Mouse (Mus musculus) midbrain, embryonic 14.5 days (tissue): ENCODE measurements around the gene B3gnt9. TPM values are rescaled to one million over a fixed set of nuclear protein-coding genes. Genes with fewer than 3 reads are reported as not detected.

Experiments used
- ATAC-seq: fragments of 200-750 bp; cut with Nextera tagmentation; 2 replicates; pipeline ENCODE4 v1.8.0; 2017; ENCODE audit warnings: moderate number of reproducible peaks, moderate library complexity; ENCODE audit not compliant: low FRiP score, low TSS enrichment
- DNase-seq: peaks from one replicate; pipeline ENCODE4 v3.0.0-alpha.2; 2015
- H3K27ac ChIP-seq: fragments of 300-500 bp; sonication (generic); replicated peaks from 2 replicates; pipeline ENCODE4 v1.5.1; 2014; ENCODE audit warnings: mild to moderate bottlenecking, low read depth, low read length, moderate library complexity
- H3K27me3 ChIP-seq: fragments of 300-500 bp; sonication (generic); 2 replicates; pipeline ENCODE4 v1.6.1; 2014; ENCODE audit warnings: low read length, control low read depth, mixed read lengths; ENCODE audit not compliant: control insufficient read depth, insufficient read depth
- H3K36me3 ChIP-seq: fragments of 300-500 bp; sonication (generic); 2 replicates; pipeline ENCODE4 v1.6.1; 2014; ENCODE audit warnings: low read length, control low read depth; ENCODE audit not compliant: control insufficient read depth, insufficient read depth
- H3K4me1 ChIP-seq: fragments of 300-500 bp; sonication (generic); 2 replicates; pipeline ENCODE4 v1.6.1; 2014; ENCODE audit warnings: mild to moderate bottlenecking, antibody characterized with exemption, low read length, control low read depth; ENCODE audit not compliant: control insufficient read depth, insufficient read depth
- H3K4me2 ChIP-seq: fragments of 300-500 bp; sonication (generic); 2 replicates; pipeline ENCODE4 v1.6.1; 2014; ENCODE audit warnings: mild to moderate bottlenecking, low read length, moderate library complexity
- H3K4me3 ChIP-seq: fragments of 300-500 bp; sonication (generic); replicated peaks from 2 replicates; pipeline ENCODE4 v1.5.1; 2014; ENCODE audit warnings: low read depth, low read length
- H3K9ac ChIP-seq: fragments of 300-500 bp; sonication (generic); replicated peaks from 2 replicates; pipeline ENCODE4 v1.6.1; 2014; ENCODE audit warnings: mild to moderate bottlenecking, low read length, moderate library complexity
- H3K9me3 ChIP-seq: fragments of 300-500 bp; sonication (generic); 2 replicates; pipeline ENCODE4 v1.6.1; 2016; ENCODE audit warnings: low read length, control low read depth, mixed read lengths; ENCODE audit not compliant: control insufficient read depth
- WGBS: fragments of 180-500 bp; shearing (Covaris S2); extraction: QIAGEN DNeasy Blood & Tissue Kit; methylation state at CpG from one replicate; pipeline ENCODE4 v1.1.7; 2014; 5-methylcytosine and 5-hydroxymethylcytosine counted together
- polyA plus RNA-seq: library from polyadenylated mRNA; unstranded; fragments of >200 nt; fragmentation: Nextera tagmentation; extraction: Ambion mirVana; gene quantifications from 2 replicates; pipeline ENCODE4 v1.2.1, GENCODE M21; 2014

The B3gnt9 gene
- polyA plus RNA-seq, 1 experiment from 2014 or later, result 5.6 TPM

DNA sequence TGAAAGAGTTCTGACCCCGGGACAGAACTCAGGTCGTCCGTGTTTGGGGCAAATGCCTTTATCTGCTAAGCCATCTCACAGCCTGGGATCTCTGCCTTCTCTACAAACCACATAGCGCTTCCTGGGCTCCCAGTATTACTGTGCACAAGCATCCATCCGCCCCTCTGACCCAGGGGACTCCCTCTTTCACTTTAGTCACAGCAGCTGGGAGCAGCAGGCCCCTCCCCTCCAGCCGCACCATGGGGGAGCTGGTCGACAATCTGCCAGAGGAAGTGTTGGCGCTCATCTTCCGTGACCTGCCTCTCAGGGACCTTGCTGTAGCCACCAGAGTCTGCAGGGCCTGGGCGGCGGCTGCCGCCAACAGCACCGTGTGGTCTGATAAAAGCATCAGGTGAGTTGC lies 11.8 kb upstream of the B3gnt9 start:
- ATAC-seq (no peak), DNase-seq (no peak)
- peaks cover 97% of the 10 kb centered on the region for H3K27me3 ChIP-seq
- H3K27ac ChIP-seq, result no peak overlapping the region
- no peak overlapping the region for H3K4me2 ChIP-seq
- no peaks in the 10 kb centered on the region for H3K9me3 ChIP-seq
- no peak overlapping the region for H3K9ac ChIP-seq
- no peaks in the 10 kb centered on the region for H3K36me3 ChIP-seq
- no peak overlapping the region for H3K4me3 ChIP-seq
- WGBS, result 5% methylated on average over 13 of the region's 13 CpGs
- H3K4me1 ChIP-seq, result peaks cover 14% of the 10 kb centered on the region

DNA sequence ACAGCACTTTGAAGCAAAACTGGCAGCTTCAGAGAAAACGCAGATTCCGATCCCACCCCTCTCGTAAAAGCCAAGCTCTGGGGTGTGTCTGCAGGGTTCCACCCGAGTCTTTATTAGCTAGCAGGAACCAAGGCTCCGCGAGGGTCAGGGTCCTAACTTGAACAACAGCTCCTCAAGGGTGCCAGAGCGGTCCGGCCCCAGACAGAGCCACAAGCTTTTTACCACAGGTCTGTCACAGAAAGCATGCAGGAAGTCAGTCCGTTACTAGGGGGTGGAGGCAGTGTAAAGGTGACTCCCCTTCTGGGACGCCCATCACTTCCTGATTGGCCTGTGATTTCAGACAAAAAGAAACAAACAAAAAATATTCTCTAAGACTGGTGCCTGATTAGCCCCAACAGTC lies 10.2 kb upstream of the B3gnt9 start:
- H3K4me1 ChIP-seq, result peaks cover 14% of the 10 kb centered on the region
- H3K36me3 ChIP-seq, result no peaks in the 10 kb centered on the region
- H3K9ac ChIP-seq, result no peak overlapping the region
- H3K9me3 ChIP-seq, result no peaks in the 10 kb centered on the region
- WGBS, result 18% methylated on average over 10 of the region's 10 CpGs
- peak overlapping the region; percentile 52; the same call in 1 of the 2 replicates for H3K4me3 ChIP-seq
- peaks cover 97% of the 10 kb centered on the region for H3K27me3 ChIP-seq
- no peak overlapping the region for H3K27ac ChIP-seq
- no peak for ATAC-seq
- peak overlapping the region; percentile 84; the same call in 1 of the 2 replicates for H3K4me2 ChIP-seq
- DNase-seq, result no peak

DNA sequence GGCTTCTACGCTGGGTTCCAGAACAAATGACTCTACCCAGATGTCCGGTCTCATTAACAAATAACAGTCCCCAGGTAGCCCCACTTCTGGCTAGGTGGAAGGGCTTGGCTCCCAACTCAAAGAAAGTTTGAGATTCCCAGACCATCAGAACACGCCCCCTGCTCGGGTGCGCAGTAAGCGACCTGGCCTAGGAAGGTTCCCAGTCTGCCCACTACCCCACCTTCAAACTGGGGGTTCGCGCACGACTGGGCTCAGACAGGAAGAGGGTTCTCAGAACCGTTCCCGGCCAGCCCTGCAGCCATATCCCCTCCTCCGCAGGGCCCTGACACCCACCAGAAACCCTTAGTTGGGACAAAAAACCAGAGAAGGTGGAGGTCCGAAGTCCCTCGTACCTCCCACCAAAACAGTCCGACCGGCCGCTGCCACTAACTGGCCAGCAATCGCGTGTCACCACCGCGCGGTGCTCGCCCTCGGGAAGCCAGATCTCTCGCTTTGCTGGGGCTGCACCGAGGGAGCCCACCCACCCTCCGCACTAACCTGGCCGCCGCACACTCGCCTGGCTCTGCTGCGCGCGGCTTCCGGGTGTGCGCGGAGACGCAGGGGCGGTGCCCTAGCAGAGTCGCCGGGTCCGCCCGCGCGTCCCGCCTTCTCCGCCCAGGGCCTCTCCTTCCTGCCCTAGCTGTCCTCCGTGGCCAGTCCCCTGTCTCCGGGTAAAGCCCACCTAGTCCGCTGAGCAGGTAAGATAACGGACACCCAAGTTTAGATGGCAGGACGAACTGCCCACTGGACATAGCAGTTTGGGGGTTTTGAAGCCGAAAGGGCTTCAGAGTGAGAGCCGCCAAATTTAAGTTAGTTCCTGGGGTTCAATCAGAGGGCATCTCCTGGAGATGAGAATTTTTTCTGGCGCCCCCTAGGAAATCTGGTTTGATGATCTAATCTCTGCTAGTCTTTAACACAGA lies 9.3 kb upstream of the B3gnt9 start, which contains the start of the genes Tradd and Fbxl8:
Gene Tradd, minus strand, starts transcription at position 586 of the 959 bp plus-strand sequence.
Gene Fbxl8, plus strand, starts transcription at position 625 of the 959 bp plus-strand sequence.
- H3K27ac ChIP-seq, result no peak within 1 kb of the TSS
- H3K4me3 ChIP-seq, result peak within 1 kb of the TSS; percentile 52
- no peak for ATAC-seq
- H3K4me1 ChIP-seq, result peaks cover 11% of the 10 kb centered on the region
- H3K36me3 ChIP-seq, result no peaks in the 10 kb centered on the region
- DNase-seq, result peak; percentile 72
- H3K27me3 ChIP-seq, result peaks cover 95% of the 10 kb centered on the region
- peak within 1 kb of the TSS; percentile 55 for H3K9ac ChIP-seq
- no peaks in the 10 kb centered on the region for H3K9me3 ChIP-seq
- peak within 1 kb of the TSS; percentile 84 for H3K4me2 ChIP-seq
- 2% methylated on average over 54 of the region's 54 CpGs for whole genome bisulfite sequencing

DNA sequence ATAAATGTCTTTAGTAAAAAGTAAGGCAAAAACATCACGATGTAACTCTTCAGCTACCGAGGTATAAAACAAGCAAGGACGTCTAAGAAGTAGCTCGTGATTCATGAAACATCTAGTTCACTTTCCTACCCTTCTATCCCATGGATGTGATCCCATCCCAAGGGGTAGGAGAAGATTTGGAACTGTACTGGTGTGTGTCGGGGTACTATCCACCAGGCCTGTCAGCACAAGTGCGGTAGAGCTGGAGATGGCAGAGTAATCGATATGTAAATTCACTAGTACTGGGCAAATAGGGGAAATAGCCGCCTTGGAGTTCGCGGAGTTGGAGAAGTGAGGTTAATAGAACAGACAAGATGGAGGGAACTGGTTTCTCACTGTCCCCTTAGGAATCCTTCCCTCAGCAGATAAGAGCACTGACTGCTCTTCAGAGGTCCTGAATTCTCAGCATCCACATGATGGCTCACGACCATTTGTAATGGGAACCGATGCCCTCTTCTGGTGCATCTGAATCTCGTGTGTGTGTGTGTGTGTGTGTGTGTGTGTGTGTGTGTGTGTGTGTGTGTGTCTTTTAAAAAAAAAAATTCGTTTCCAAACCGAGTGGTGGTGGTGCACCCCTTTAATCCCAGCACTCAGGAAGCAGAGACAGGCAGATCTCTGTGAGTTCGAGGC lies 8.4 kb upstream of the B3gnt9 start:
- Histone ChIP-seq H3K27ac (no peak overlapping the region), H3K27me3 (peaks cover 95% of the 10 kb centered on the region), H3K4me2 (no peak overlapping the region), H3K4me1 (peaks cover 12% of the 10 kb centered on the region), H3K9ac (no peak overlapping the region), H3K4me3 (no peak overlapping the region), H3K36me3 (no peaks in the 10 kb centered on the region), H3K9me3 (no peaks in the 10 kb centered on the region)
- WGBS, result 42% methylated on average over 16 of the region's 16 CpGs
- DNase-seq, result no peak
- ATAC-seq, result no peak

DNA sequence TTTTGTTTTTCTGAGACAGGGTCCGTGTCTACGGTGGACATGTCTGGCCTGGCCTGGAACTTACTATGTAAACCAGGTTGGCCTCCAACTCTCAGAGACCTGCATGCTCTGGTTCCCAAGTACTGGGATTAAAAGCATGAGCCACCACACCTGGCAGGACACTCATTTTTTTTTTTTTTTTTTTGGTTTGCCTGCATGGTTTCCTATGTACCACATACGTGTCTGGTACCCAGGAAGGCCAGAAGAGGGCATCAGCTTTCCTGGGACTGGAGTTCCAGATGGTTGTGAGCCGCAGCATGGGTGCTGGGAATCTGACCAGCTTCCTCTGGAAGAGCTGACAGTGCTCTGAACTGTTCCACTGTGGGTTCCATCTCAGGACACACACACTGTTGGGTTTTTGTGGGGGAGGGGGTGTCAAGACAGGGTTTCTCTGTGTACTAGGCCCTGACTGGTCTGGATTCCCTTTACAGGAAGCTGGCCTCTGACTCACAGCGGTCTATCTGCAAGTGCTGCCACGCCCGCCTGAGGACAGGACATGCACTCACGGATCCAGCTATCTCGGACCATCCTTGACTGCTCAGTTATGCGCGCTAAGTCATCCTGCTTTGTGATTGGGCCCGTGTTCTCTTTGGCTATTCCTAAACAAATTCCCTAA lies 6.5 kb upstream of the B3gnt9 start:
- 87% methylated on average over 12 of the region's 12 CpGs for WGBS
- DNase-seq (no peak), ATAC-seq (no peak)

DNA sequence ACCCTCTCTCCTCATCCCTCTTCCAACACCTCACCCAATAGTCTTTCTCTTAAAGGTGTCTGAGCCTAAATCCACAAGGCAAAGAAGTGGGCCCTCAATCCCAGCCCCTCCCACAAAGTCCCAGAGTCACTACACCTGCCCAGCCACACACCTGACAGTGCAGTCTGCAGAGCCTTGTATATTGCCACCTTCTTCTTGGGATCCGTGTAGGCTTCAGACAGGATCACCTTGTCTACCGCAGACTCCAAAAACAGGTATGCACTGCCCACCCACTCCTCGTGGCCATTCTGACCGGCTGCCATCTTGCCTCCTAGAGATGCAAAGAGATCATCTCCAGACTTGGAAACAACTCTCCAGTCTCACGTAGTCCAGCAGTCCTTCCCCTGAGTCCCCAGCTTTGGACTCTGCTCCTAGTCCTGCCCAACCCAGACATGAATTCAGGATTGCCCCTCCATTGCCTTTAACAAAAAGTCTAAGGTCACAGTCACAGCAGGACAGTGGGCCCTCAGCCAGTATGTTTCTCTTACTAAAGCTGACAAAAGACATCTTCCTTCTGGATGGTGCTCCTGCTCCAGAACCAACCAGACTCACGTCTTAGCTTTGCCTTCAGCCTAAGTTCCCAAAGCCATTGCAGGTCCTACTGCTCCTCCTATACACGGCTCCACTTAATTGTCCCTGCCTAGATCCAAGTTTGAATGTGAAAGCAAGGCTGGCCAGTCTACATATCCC lies 5.6 kb upstream of the B3gnt9 start:
- Histone ChIP-seq H3K9ac (no peak overlapping the region), H3K9me3 (no peaks in the 10 kb centered on the region), H3K4me3 (no peak overlapping the region), H3K36me3 (no peaks in the 10 kb centered on the region), H3K4me1 (peaks cover 8% of the 10 kb centered on the region), H3K27ac (no peak overlapping the region), H3K27me3 (peaks cover 88% of the 10 kb centered on the region), H3K4me2 (no peak overlapping the region)
- WGBS, result 58% methylated on average over 7 of the region's 7 CpGs
- DNase-seq (no peak), ATAC-seq (no peak)

More for the DNA sequence above, 6.5 kb upstream of the B3gnt9 start:
- H3K4me2 ChIP-seq, result no peak overlapping the region
- H3K4me3 ChIP-seq, result no peak overlapping the region
- H3K9ac ChIP-seq, result no peak overlapping the region
- peaks cover 88% of the 10 kb centered on the region for H3K27me3 ChIP-seq
- H3K27ac ChIP-seq, result no peak overlapping the region
- peaks cover 8% of the 10 kb centered on the region for H3K4me1 ChIP-seq
- no peaks in the 10 kb centered on the region for H3K9me3 ChIP-seq
- no peaks in the 10 kb centered on the region for H3K36me3 ChIP-seq

DNA sequence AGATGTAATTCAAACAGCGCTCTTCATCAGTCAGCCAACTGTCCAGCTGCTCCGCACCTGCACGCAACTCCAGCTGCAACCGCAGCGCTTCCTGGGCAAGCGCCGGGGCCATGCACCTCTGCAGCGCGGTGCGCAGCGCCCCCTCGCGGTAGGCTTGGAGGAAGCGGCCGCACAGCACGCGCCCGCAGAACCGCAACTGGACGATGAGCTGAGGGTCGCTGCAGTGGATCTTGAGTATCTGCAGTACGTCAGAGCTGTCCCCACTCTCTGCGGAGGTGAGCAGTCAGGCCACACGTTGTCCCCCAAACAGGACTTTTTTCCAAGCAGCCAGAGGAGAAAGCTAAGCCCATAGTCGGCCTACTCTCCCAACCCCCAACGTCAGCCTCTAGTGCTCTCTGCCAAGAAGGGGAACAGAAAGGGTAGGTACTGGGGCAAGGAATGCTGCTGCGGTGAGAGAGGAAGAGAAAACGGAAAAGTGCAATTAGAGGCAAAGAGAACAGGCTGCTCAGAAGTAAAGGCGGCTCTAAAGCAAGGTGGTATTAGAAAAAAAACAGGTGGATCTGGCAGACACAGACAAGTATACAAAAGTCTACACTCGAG lies 4.9 kb upstream of the B3gnt9 start:
- ATAC-seq (peak; percentile 59), DNase-seq (peak; percentile 92)
- no peaks in the 10 kb centered on the region for H3K36me3 ChIP-seq
- H3K27me3 ChIP-seq, result peaks cover 83% of the 10 kb centered on the region
- peak overlapping the region; percentile 37; the same call in 1 of the 2 replicates for H3K9ac ChIP-seq
- H3K4me2 ChIP-seq, result peak overlapping the region; percentile 70
- H3K27ac ChIP-seq, result no peak overlapping the region
- peaks cover 10% of the 10 kb centered on the region for H3K4me1 ChIP-seq
- WGBS, result 3% methylated on average over 30 of the region's 30 CpGs
- peak overlapping the region; percentile 37 for H3K4me3 ChIP-seq
- no peaks in the 10 kb centered on the region for H3K9me3 ChIP-seq
